Mouse (Mus musculus) intestine, postnatal 0 days (tissue): ENCODE measurements around the gene Lhfpl5. TPM values are rescaled to one million over a fixed set of nuclear protein-coding genes. Genes with fewer than 3 reads are reported as not detected.

Source experiments
- ATAC-seq: fragments of 200-750 bp; cut with Nextera tagmentation; 2 replicates; pipeline ENCODE4 v1.8.0; 2017; ENCODE audit warnings: mild to moderate bottlenecking, moderate TSS enrichment, moderate library complexity
- H3K27ac ChIP-seq: fragments of 300-500 bp; sonication (generic); 2 replicates; pipeline ENCODE4 v1.5.1; 2014; ENCODE audit warnings: mild to moderate bottlenecking, low read depth, low read length, moderate library complexity
- H3K27me3 ChIP-seq: fragments of 300-500 bp; sonication (generic); replicated peaks from 2 replicates; pipeline ENCODE4 v1.6.1; 2014; ENCODE audit warnings: low read length, mixed read lengths; ENCODE audit not compliant: control insufficient read depth, insufficient read depth
- H3K36me3 ChIP-seq: fragments of 300-500 bp; sonication (generic); 2 replicates; pipeline ENCODE4 v1.6.1; 2014; ENCODE audit warnings: mild to moderate bottlenecking, moderate library complexity; ENCODE audit not compliant: control insufficient read depth, insufficient read depth
- H3K4me1 ChIP-seq: fragments of 300-500 bp; sonication (generic); replicated peaks from 2 replicates; pipeline ENCODE4 v1.6.1; 2014; ENCODE audit warnings: antibody characterized with exemption, low read length, mixed read lengths; ENCODE audit not compliant: control insufficient read depth, insufficient read depth
- H3K4me2 ChIP-seq: fragments of 300-500 bp; sonication (generic); replicated peaks from 2 replicates; pipeline ENCODE4 v1.6.1; 2014; ENCODE audit warnings: low read depth, mild to moderate bottlenecking, moderate library complexity
- H3K4me3 ChIP-seq: fragments of 300-500 bp; sonication (generic); 2 replicates; pipeline ENCODE4 v1.5.1; 2014; ENCODE audit warnings: low read depth, low read length
- H3K9ac ChIP-seq: fragments of 300-500 bp; sonication (generic); 2 replicates; pipeline ENCODE4 v1.6.1; 2014; ENCODE audit warnings: mild to moderate bottlenecking, low read depth, low read length
- H3K9me3 ChIP-seq: fragments of 300-500 bp; sonication (generic); 2 replicates; pipeline ENCODE4 v1.6.1; 2016; ENCODE audit warnings: mixed run types; ENCODE audit not compliant: control insufficient read depth
- CTCF ChIP-seq: sonication (generic); IDR thresholded peaks from 2 replicates; pipeline ENCODE4 v1.5.1; 2016; ENCODE audit warnings: low read depth, mild to moderate bottlenecking, control low read depth, antibody characterized with exemption, moderate library complexity
- WGBS: fragments of 180-500 bp; shearing (Covaris S2); extraction: QIAGEN DNeasy Blood & Tissue Kit; methylation state at CpG from one replicate; pipeline ENCODE4 v1.1.7; 2014; 5-methylcytosine and 5-hydroxymethylcytosine counted together
- polyA plus RNA-seq: library from polyadenylated mRNA; unstranded; fragments of >200 nt; fragmentation: Nextera tagmentation; extraction: Ambion mirVana; gene quantifications from 2 replicates; pipeline ENCODE4 v1.2.1, GENCODE M21; 2015

Gene Lhfpl5
- 0.90 and 1.3 TPM in 2 replicates for polyA plus RNA-seq

DNA sequence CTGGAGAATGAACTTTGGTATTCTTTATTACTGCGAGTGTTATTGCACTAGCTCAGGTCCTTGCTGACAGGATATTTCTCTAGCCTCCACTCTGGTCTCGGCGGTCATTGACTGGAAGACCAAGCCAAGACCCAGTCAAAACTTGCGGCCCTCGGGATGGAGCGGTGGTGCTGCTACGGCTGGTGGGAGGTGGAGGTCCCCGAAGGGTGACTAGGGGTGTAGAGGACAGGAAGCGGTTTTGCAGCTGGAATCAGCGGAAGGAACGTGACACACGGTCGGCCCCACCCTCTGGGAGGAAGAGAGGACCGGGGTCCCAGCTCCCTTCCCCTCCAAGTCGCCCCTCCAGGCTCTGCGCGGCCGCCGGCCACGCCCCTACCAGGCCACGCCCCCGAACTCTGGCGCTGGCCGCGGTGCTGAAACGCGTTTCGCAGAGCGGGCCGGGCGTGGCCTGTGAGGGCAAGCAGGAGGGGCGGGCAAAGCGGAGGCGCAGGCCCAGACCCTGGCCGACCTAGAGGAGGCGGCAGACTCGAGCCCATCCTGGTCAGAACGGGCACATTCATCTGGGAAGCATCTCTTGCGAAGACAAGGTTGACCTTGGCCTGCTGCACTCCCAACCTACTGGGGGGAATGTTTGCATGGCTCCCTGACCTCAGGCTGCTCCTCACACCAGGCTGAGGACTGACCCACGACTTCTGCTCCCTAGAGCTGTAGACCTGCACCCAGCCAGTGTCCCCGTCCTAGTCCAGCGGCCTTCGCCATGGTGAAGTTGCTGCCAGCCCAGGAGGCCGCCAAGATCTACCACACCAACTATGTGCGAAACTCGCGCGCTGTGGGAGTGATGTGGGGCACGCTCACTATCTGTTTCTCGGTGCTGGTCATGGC lies at the start of gene Lhfpl5:
Lhfpl5 (plus strand) TSS at position 398 of the 882 bp plus-strand sequence.
- Histone ChIP-seq H3K4me3 (0 out of 2 replicates have a peak within 1 kb of the TSS, but pooled peaks have one; percentile 21), H3K4me2 (peak within 1 kb of the TSS; percentile 64), H3K27me3 (no peaks in the 10 kb centered on the region), H3K9ac (no peak within 1 kb of the TSS), H3K9me3 (no peaks in the 10 kb centered on the region), H3K36me3 (no peaks in the 10 kb centered on the region), H3K4me1 (0 out of 2 replicates have a peak, but pooled peaks cover 4% of the 10 kb centered on the region), H3K27ac (no peak within 1 kb of the TSS)
- ATAC-seq: peak; percentile 52; the same call in 1 of the 2 replicates
- 17% methylated on average over 50 of the region's 50 CpGs for WGBS
- TF ChIP-seq CTCF: 0 out of 2 replicates have a peak, but pooled peaks have one; percentile 3

- TF ChIP-seq CTCF: no peak
- Histone ChIP-seq H3K4me2 (peak overlapping the region; percentile 48; the same call in 1 of the 2 replicates), H3K4me3 (no peak overlapping the region), H3K4me1 (no peaks in the 10 kb centered on the region; the same call in 1 of the 2 replicates), H3K27ac (no peak overlapping the region), H3K9ac (no peak overlapping the region), H3K27me3 (no peaks in the 10 kb centered on the region), H3K9me3 (no peaks in the 10 kb centered on the region), H3K36me3 (no peaks in the 10 kb centered on the region)
- 31% methylated on average over 12 of the region's 12 CpGs for WGBS
- ATAC-seq: no peak
Observed at GRCm38 (mm10) chr17:28527184-28528042, 48.0 kb upstream of the Lhfpl5 start.

DNA sequence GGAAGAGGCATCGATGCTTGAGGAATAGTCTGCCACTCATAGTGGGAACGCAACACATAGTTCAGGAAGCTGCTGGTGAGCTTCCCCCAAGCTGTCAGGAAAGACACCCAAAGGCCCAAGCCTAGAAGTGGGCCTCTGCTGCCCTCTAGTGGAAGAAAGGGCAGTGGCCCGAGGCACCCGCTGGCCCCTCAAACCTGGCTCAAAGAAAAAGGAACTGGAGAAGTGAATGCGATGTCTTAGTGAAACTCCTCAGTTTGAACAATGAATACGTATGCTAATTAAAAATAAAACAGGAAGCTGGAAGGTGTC lies 47.4 kb upstream of the Lhfpl5 start:
- Histone ChIP-seq H3K9ac (no peak overlapping the region), H3K9me3 (no peaks in the 10 kb centered on the region), H3K4me1 (no peaks in the 10 kb centered on the region; the same call in 1 of the 2 replicates), H3K27me3 (no peaks in the 10 kb centered on the region), H3K4me3 (no peak overlapping the region), H3K36me3 (no peaks in the 10 kb centered on the region), H3K27ac (no peak overlapping the region), H3K4me2 (peak overlapping the region; percentile 48; the same call in 1 of the 2 replicates)
- WGBS: 3% methylated on average over 6 of the region's 6 CpGs
- peak; percentile 99 for TF ChIP-seq CTCF
- no peak for ATAC-seq

DNA sequence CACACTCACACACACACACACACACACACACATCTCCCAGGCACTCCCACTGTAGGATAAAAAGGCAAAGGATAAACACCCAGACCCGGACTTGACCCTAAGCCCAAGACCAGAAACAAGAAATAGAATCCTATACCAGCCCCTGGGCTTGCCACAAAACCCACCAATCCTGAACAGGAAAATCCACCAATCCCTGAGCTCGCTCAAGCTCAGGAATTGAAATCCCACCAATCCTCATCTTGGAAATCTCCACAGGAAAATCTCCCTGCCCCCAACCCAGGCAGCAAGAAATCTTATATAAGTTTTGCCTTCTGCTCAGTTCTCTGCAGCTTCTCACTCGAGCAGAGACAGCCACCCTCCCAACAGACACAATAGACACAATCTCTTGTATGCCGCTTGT lies 46.3 kb upstream of the Lhfpl5 start:
- TF ChIP-seq CTCF: no peak
- no peak for ATAC-seq
- Histone ChIP-seq H3K27ac (no peak overlapping the region), H3K4me1 (no peaks in the 10 kb centered on the region; the same call in 1 of the 2 replicates), H3K36me3 (no peaks in the 10 kb centered on the region), H3K27me3 (no peaks in the 10 kb centered on the region), H3K4me2 (no peak overlapping the region), H3K9ac (no peak overlapping the region), H3K4me3 (no peak overlapping the region), H3K9me3 (no peaks in the 10 kb centered on the region)
- 66% methylated on average over 4 of the region's 4 CpGs for WGBS

DNA sequence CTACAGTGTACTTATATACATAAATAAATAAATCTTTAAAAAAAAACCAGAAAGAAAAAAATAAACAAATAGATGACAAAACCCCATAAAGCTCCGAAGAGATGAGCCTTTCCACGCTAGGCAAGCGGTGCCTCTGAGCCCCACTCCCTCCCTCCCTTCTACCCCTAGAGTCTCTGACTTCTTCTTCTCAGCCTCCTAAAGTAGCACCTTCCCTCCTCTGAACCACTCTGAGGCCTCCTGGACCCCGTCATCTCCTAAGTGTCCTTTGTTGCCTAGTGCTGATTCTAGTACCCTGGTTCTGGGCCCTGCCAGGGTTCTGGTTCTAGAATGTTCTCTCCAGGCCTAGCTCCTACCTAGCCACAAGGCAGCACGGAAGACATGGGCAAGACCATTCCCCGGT lies 44.9 kb upstream of the Lhfpl5 start, which contains the start of gene Armc12:
Armc12 (plus strand) TSS at position 301 of the 400 bp plus-strand sequence.
- Histone ChIP-seq H3K27ac (no peak within 1 kb of the TSS), H3K9ac (no peak within 1 kb of the TSS), H3K9me3 (no peaks in the 10 kb centered on the region), H3K36me3 (no peaks in the 10 kb centered on the region), H3K4me2 (no peak within 1 kb of the TSS), H3K4me1 (no peaks in the 10 kb centered on the region; the same call in 1 of the 2 replicates), H3K4me3 (no peak within 1 kb of the TSS), H3K27me3 (no peaks in the 10 kb centered on the region)
- WGBS: 92% methylated on average over 6 of the region's 6 CpGs
- TF ChIP-seq CTCF: no peak
- no peak for ATAC-seq

- Histone ChIP-seq H3K4me3 (no peak overlapping the region), H3K4me2 (0 out of 2 replicates have a peak overlapping the region, but pooled peaks have one; percentile 1), H3K9ac (no peak overlapping the region), H3K27ac (no peak overlapping the region), H3K9me3 (no peaks in the 10 kb centered on the region), H3K27me3 (no peaks in the 10 kb centered on the region), H3K4me1 (no peaks in the 10 kb centered on the region; the same call in 1 of the 2 replicates), H3K36me3 (no peaks in the 10 kb centered on the region)
- ATAC-seq: 0 out of 2 replicates have a peak, but pooled peaks have one; percentile 48
- whole genome bisulfite sequencing: 15% methylated on average over 18 of the region's 18 CpGs
- no peak for TF ChIP-seq CTCF
Observed at GRCm38 (mm10) chr17:28531946-28532345, 43.5 kb upstream of the Lhfpl5 start.
